Mouse (Mus musculus) myocyte (in vitro differentiated cells): ENCODE data around the gene Srp14.

Experiments used
- CEBPB ChIP-seq: IDR thresholded peaks from 2 replicates; pipeline ENCODE4 v1.6.1; 2011; ENCODE audit warnings: mild to moderate bottlenecking, moderate library complexity; ENCODE audit not compliant: poor library complexity, insufficient read depth, severe bottlenecking
- E2F4 ChIP-seq: IDR thresholded peaks from one replicate; pipeline ENCODE4 v1.6.1; 2011; ENCODE audit warnings: mild to moderate bottlenecking, control low read depth, moderate library complexity; ENCODE audit not compliant: insufficient read depth
- MAX ChIP-seq: IDR thresholded peaks from one replicate; pipeline ENCODE4 v1.6.1; 2011; ENCODE audit warnings: low read depth, mild to moderate bottlenecking, control low read depth
- MYOG ChIP-seq, 3 experiments: IDR thresholded peaks; one replicate each; pipeline ENCODE4 v1.6.1; 2011; ENCODE audit warnings: control low read depth in 2 of 3, low read depth in 2 of 3, mild to moderate bottlenecking in 2 of 3; ENCODE audit not compliant: insufficient read length in 2 of 3, control insufficient read depth in 1 of 3, insufficient read depth in 1 of 3
- POLR2A ChIP-seq: IDR thresholded peaks from one replicate; pipeline ENCODE4 v1.6.1; 2011; ENCODE audit warnings: low read depth, mild to moderate bottlenecking, control low read depth, moderate library complexity; ENCODE audit not compliant: insufficient read length
- POLR2AphosphoS2 ChIP-seq: IDR thresholded peaks from one replicate; pipeline ENCODE4 v1.6.1; 2011; ENCODE audit warnings: low read depth, control low read depth; ENCODE audit not compliant: insufficient read length
- SRF ChIP-seq: IDR thresholded peaks from one replicate; pipeline ENCODE4 v1.6.1; 2011; ENCODE audit warnings: low read depth; ENCODE audit not compliant: control insufficient read depth, insufficient read length
- TCF12 ChIP-seq: IDR thresholded peaks from one replicate; pipeline ENCODE4 v1.6.1; 2011; ENCODE audit warnings: mild to moderate bottlenecking, control low read depth; ENCODE audit not compliant: poor library complexity, insufficient read depth, severe bottlenecking
- TCF3 ChIP-seq: IDR thresholded peaks from one replicate; pipeline ENCODE4 v1.6.1; 2011; ENCODE audit warnings: low read depth, control low read depth; ENCODE audit not compliant: insufficient read length
- USF1 ChIP-seq: IDR thresholded peaks from one replicate; pipeline ENCODE4 v1.6.1; 2011; ENCODE audit warnings: low read depth, mild to moderate bottlenecking, control low read depth, moderate library complexity

- no peak for TF ChIP-seq POLR2A
- TF ChIP-seq USF1, result no peak
- no peak for TF ChIP-seq TCF12
- no peak for TF ChIP-seq MYOG (IDR thresholded peaks at IDR 0.05; ENCODE audit: control insufficient read depth in 1 of 3, insufficient read depth in 1 of 3, insufficient read length in 2 of 3, low read depth in 2 of 3)
- TF ChIP-seq E2F4, result no peak
- no peak for TF ChIP-seq MAX
- no peak for TF ChIP-seq TCF3
- TF ChIP-seq SRF, result no peak
- TF ChIP-seq CEBPB, result no peak
- no peak for TF ChIP-seq POLR2AphosphoS2
These were observed 8.3 kb upstream of the Srp14 start for GRCm38 (mm10) chr2:118487806-118488205.
